Mouse (Mus musculus) midbrain, postnatal 0 days (tissue): ENCODE measurements around the gene Bsn. TPM values are rescaled to one million over a fixed set of nuclear protein-coding genes. Genes with fewer than 3 reads are reported as not detected.

Experiments
- ATAC-seq: fragments of 200-750 bp; cut with Nextera tagmentation; 2 replicates; pipeline ENCODE4 v1.8.0; 2017; ENCODE audit warnings: moderate number of reproducible peaks, mild to moderate bottlenecking, moderate TSS enrichment, moderate library complexity; ENCODE audit not compliant: low FRiP score
- DNase-seq: peaks from one replicate; pipeline ENCODE4 v3.0.0-alpha.2; 2015; ENCODE audit warnings: low spot score
- H3K27ac ChIP-seq: fragments of 300-500 bp; sonication (generic); 2 replicates; pipeline ENCODE4 v1.5.1; 2014; ENCODE audit warnings: low read depth, mild to moderate bottlenecking, low read length, mixed read lengths
- H3K27me3 ChIP-seq: fragments of 300-500 bp; sonication (generic); 2 replicates; pipeline ENCODE4 v1.6.1; 2014; ENCODE audit warnings: low read length, control low read depth, mixed read lengths; ENCODE audit not compliant: insufficient read depth
- H3K36me3 ChIP-seq: fragments of 300-500 bp; sonication (generic); 2 replicates; pipeline ENCODE4 v1.6.1; 2014; ENCODE audit warnings: low read length, control low read depth, mixed read lengths; ENCODE audit not compliant: insufficient read depth
- H3K4me1 ChIP-seq: fragments of 300-500 bp; sonication (generic); 2 replicates; pipeline ENCODE4 v1.6.1; 2014; ENCODE audit warnings: mild to moderate bottlenecking, control low read depth, antibody characterized with exemption, low read length, mixed read lengths; ENCODE audit not compliant: insufficient read depth
- H3K4me2 ChIP-seq: fragments of 300-500 bp; sonication (generic); 2 replicates; pipeline ENCODE4 v1.6.1; 2014; ENCODE audit warnings: low read depth, mild to moderate bottlenecking, low read length, mixed read lengths; ENCODE audit not compliant: poor library complexity, severe bottlenecking
- H3K4me3 ChIP-seq: fragments of 300-500 bp; sonication (generic); 2 replicates; pipeline ENCODE4 v1.5.1; 2014; ENCODE audit warnings: low read depth, mild to moderate bottlenecking, low read length, moderate library complexity
- H3K9ac ChIP-seq: fragments of 300-500 bp; sonication (generic); replicated peaks from 2 replicates; pipeline ENCODE4 v1.6.1; 2014; ENCODE audit warnings: mild to moderate bottlenecking, low read length, moderate library complexity, mixed read lengths; ENCODE audit not compliant: poor library complexity, severe bottlenecking
- H3K9me3 ChIP-seq: fragments of 300-500 bp; sonication (generic); 2 replicates; pipeline ENCODE4 v1.6.1; 2016; ENCODE audit warnings: low read length, control low read depth
- CTCF ChIP-seq: IDR thresholded peaks from 2 replicates; pipeline ENCODE4 v1.5.1; 2016; ENCODE audit warnings: antibody characterized with exemption, mild to moderate bottlenecking
- WGBS: fragments of 180-500 bp; shearing (Covaris S2); extraction: QIAGEN DNeasy Blood & Tissue Kit; methylation state at CpG from one replicate; pipeline ENCODE4 v1.1.7; 2014; 5-methylcytosine and 5-hydroxymethylcytosine counted together
- polyA plus RNA-seq: library from polyadenylated mRNA; unstranded; fragments of >200 nt; fragmentation: Nextera tagmentation; extraction: Ambion mirVana; gene quantifications from 2 replicates; pipeline ENCODE4 v1.2.1, GENCODE M21; 2015
- total RNA-seq: library from RNA; depleted of rRNA; stranded (reverse); fragments of >200 nt; gene quantifications from 2 replicates; pipeline ENCODE4 v1.2.3, GENCODE M21; 2014

The Bsn gene
- total and polyA plus RNA-seq, 2 experiments from 2014 or later, result 7.7 to 60.6 TPM

DNA sequence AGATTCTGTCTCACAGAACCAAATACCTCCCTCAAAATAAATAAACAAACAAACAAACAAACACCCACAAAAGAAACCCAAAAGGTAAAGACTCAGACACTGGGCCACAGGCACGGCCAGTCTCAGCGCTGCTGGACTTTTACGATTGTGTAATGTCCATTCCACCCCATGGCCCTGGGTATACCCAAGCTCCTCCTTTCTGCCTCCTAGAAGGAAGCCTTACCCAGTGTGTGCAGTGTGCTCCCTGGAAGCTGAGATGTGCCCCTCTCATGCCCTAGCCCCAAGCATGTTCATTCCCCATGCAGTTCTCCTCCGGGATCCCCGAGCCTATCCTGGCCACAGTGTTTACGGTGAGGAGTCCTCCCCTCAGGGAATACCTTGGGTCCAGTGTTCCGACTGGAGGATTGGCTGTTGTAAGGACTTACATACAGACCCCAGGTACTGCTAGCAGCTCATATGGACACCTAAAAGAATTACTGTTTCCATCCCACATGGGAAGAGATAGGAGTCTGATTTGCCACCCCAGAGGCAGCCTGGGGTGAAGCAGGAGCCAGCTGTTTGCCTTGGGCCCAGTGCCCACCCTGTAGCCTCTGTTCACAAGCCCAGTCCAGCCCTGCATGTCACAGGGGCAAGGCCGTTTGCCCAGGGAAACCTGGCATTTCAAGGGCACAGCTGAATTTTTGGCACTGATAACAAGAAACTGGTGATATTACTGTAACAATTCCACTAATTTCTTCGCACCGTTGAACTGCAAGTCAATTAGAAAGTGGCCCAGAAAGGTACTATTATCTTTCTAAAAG lies 68.8 kb downstream of the Bsn start:
- WGBS, result 89% methylated on average over 10 of the region's 10 CpGs
- H3K4me2 ChIP-seq, result no peak overlapping the region
- H3K9ac ChIP-seq, result no peak overlapping the region
- H3K4me3 ChIP-seq, result no peak overlapping the region
- DNase-seq, result no peak
- H3K4me1 ChIP-seq, result no peaks in the 10 kb centered on the region
- H3K27me3 ChIP-seq, result no peaks in the 10 kb centered on the region
- no peaks in the 10 kb centered on the region for H3K9me3 ChIP-seq
- H3K27ac ChIP-seq, result no peak overlapping the region
- peaks cover 30% of the 10 kb centered on the region for H3K36me3 ChIP-seq
- ATAC-seq, result no peak
- TF ChIP-seq CTCF, result no peak

DNA sequence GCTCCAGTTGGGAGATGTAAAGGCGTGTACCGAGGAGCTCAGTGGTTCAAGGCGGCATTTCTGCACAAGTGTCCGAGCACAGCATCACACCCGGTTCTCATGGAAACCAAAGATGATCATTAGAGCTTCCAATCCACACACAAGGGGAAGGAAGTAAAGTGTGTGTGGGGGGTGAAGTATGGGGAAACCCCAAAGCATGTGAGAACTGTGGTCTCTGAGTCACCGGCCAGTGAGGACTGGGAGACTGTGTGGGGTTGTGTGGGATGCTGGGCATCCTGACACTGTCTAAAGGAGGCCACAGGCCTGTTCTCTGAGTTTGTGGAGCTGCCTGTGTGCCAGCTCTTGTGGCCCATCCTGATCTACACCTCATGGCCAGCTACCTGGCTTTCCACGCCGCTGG lies 69.5 kb downstream of the Bsn start:
- no peak for TF ChIP-seq CTCF
- no peak overlapping the region for H3K27ac ChIP-seq
- no peaks in the 10 kb centered on the region for H3K9me3 ChIP-seq
- no peaks in the 10 kb centered on the region for H3K4me1 ChIP-seq
- DNase-seq (no peak), ATAC-seq (no peak)
- 94% methylated on average over 8 of the region's 8 CpGs for WGBS
- H3K9ac ChIP-seq, result no peak overlapping the region
- no peak overlapping the region for H3K4me2 ChIP-seq
- H3K4me3 ChIP-seq, result no peak overlapping the region
- no peaks in the 10 kb centered on the region for H3K27me3 ChIP-seq
- peaks cover 30% of the 10 kb centered on the region for H3K36me3 ChIP-seq

DNA sequence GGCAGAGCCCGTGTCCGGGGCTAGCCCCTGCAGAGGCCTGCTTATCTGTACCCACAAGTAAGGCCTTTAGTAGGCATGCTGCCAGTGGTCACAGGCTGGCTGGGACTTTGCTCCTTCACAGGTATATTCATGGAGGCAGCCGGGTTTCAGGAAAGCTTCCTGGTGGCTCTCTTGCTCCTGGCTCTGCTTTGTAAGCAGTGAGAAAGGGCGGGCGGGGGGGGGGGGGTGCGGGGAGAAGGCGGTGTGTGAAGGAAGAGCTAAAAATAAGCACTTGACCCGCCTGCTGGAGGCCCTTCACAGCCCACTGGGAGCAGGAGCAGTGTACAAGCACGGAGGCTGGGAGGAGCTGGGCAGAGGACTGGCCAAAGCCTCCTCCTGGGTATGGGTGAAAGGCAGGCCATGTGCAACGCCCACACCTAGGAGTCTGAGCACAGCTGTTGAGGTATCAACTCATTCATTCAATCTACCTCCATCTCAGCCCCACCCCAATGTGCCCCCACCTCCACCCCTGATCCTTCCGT lies 70.2 kb downstream of the Bsn start:
- TF ChIP-seq CTCF, result no peak
- Histone ChIP-seq H3K27me3 (no peaks in the 10 kb centered on the region), H3K4me2 (no peak overlapping the region; the same call in 1 of the 2 replicates), H3K27ac (no peak overlapping the region), H3K9ac (no peak overlapping the region), H3K36me3 (peaks cover 33% of the 10 kb centered on the region), H3K4me1 (no peaks in the 10 kb centered on the region), H3K9me3 (no peaks in the 10 kb centered on the region), H3K4me3 (no peak overlapping the region)
- ATAC-seq, result peak; percentile 38; the same call in 1 of the 2 replicates
- peak; percentile 17 for DNase-seq
- WGBS, result 56% methylated on average over 8 of the region's 11 CpGs

DNA sequence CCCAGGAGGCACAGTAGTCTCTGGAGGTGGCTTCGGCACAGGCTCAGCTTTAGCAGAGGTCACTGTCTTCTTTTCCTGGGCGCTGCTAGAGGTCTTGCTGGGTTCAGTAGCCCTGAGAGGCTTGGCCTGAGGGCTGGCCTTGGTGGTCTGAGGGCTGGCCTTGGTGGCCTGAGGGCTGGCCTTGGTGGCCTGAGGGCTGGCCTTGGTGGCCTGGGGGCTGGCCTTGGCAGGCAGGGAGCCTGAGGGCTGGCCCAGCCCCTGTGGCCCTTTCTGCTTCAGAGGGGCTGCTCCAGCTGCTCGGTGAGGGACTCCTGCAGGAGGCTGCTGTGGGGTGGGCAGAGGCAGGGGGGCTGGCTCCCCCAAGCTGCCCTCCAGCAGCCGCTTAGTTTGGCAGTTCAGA lies 73.0 kb downstream of the Bsn start:
- H3K27me3 ChIP-seq, result no peaks in the 10 kb centered on the region
- ATAC-seq, result no peak
- H3K36me3 ChIP-seq, result peaks cover 47% of the 10 kb centered on the region
- no peak for DNase-seq
- H3K9me3 ChIP-seq, result no peaks in the 10 kb centered on the region
- no peak overlapping the region for H3K27ac ChIP-seq
- H3K4me1 ChIP-seq, result no peaks in the 10 kb centered on the region
- H3K4me2 ChIP-seq, result no peak overlapping the region
- H3K9ac ChIP-seq, result no peak overlapping the region
- H3K4me3 ChIP-seq, result no peak overlapping the region
- no peak for TF ChIP-seq CTCF
- WGBS, result 46% methylated on average over 4 of the region's 4 CpGs

DNA sequence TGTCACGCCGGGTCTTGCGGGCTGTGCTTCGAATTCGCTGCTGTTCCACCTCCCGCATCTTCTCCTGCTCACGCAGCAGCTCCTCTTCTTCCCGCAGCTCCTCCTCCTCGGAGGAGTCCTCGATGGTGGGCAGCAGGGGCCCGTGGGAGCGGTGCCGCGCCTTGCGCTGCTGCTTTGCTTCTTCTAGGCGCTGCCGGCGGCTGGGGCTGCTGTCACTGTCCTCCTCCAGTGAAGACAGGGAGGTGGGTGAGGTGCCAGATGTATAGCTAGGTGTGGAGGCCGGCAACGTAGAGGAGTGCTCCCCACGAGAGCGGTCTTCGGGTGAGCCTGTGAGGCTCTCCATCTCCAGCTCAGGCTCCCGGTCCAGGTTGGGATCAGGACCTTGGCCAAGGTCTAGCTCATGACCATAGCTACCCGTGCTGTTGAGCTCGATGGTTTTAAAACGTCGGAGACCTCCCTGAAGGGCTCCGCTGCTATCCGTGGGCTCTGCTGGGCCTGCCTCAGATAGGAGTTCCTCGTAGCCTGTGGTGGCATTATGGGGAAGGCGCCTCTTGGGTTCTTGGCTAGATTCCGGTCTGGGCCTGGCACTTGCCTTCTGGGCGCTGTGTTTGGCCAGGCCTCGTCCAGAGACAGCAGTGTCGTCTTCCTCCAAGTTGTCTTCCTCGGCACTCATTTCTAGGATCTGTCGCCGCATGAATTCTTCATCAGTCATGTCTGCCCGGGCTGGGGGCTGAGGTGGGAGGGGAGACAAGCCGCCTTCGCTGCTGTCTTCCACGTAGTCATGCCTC lies 74.7 kb downstream of the Bsn start:
- no peak for ATAC-seq
- no peaks in the 10 kb centered on the region for H3K9me3 ChIP-seq
- no peak for TF ChIP-seq CTCF
- H3K9ac ChIP-seq, result no peak overlapping the region
- no peak overlapping the region for H3K27ac ChIP-seq
- 75% methylated on average over 43 of the region's 43 CpGs for WGBS
- no peaks in the 10 kb centered on the region for H3K27me3 ChIP-seq
- 0 out of 2 replicates have a peak, but pooled peaks cover 3% of the 10 kb centered on the region for H3K4me1 ChIP-seq
- no peak for DNase-seq
- H3K4me2 ChIP-seq, result no peak overlapping the region
- H3K36me3 ChIP-seq, result peaks cover 62% of the 10 kb centered on the region
- H3K4me3 ChIP-seq, result no peak overlapping the region
